Mouse (Mus musculus): ENCODE data around the gene Fam172a.

The Fam172a gene

GRCm38 (mm10) chr13:78200407-78200806, 498.6 kb downstream of the Fam172a start:
- DNase-seq (ENCODE audit: low read depth), result no peak

GRCm38 (mm10) chr13:78200991-78201870, 499.4 kb downstream of the Fam172a start:
- DNase-seq (ENCODE audit: low read depth), result peak; percentile 79

GRCm38 (mm10) chr13:78201871-78202565, 500.2 kb downstream of the Fam172a start:
- DNase-seq (ENCODE audit: low read depth), result no peak

GRCm38 (mm10) chr13:78202574-78203347, 500.9 kb downstream of the Fam172a start:
- DNase-seq (ENCODE audit: low read depth), result no peak

GRCm38 (mm10) chr13:78203348-78204061, 501.7 kb downstream of the Fam172a start:
- DNase-seq (ENCODE audit: low read depth), result peak; percentile 51

GRCm38 (mm10) chr13:78205426-78205825, 503.6 kb downstream of the Fam172a start:
- DNase-seq (ENCODE audit: low read depth), result no peak

GRCm38 (mm10) chr13:78206891-78207430, 505.1 kb downstream of the Fam172a start:
- DNase-seq (ENCODE audit: low read depth), result no peak

GRCm38 (mm10) chr13:78207796-78208645, 506.2 kb downstream of the Fam172a start:
- no peak for DNase-seq (ENCODE audit: low read depth)

- no peak for DNase-seq (ENCODE audit: low read depth)
Measured at GRCm38 (mm10) chr13:78208689-78209410, 507.0 kb downstream of the Fam172a start.

GRCm38 (mm10) chr13:78209611-78210028, 507.8 kb downstream of the Fam172a start:
- DNase-seq (ENCODE audit: low read depth), result no peak

- DNase-seq (ENCODE audit: low read depth), result no peak
Measured at GRCm38 (mm10) chr13:78210029-78210747, 508.4 kb downstream of the Fam172a start.

GRCm38 (mm10) chr13:78210748-78211089, 508.9 kb downstream of the Fam172a start:
- DNase-seq (ENCODE audit: low read depth), result no peak

GRCm38 (mm10) chr13:78211231-78212010, 509.6 kb downstream of the Fam172a start:
- no peak for DNase-seq (ENCODE audit: low read depth)

GRCm38 (mm10) chr13:78212111-78212510, 510.3 kb downstream of the Fam172a start:
- DNase-seq (ENCODE audit: low read depth), result no peak

GRCm38 (mm10) chr13:78213155-78213554, 511.3 kb downstream of the Fam172a start:
- no peak for DNase-seq (ENCODE audit: low read depth)

GRCm38 (mm10) chr13:78215223-78215622, 513.4 kb downstream of the Fam172a start:
- DNase-seq (ENCODE audit: low read depth), result no peak
